ENCODE assay signal across 15 mouse cellular contexts in the genomic region with DNA sequence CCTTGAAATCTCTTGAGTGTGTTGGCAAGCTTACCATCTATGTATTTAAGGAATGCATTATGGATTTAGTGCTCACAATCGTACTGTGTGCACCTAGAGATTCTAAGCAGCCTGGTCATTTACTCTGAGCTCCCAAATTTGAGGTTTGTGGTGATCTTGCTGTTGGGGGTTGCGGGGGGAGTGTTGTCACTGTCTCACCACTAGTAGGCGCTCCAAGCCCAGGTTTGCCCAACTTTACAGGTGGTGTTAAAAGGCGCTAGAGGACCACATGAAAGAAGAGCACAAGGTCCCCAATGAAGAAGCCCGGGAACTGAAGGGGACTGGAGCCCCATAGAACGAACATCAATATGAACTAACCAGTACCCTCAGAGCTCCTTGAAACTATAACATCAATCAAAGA.
"Had no signal": no experiment of that assay in that cellular context is flagged by ENCODE, and none has a peak within 500 bp of the region (broad histone marks: within the 10 kb centered on the region; RNA-seq: fewer than 3 reads in every experiment).

No protein-coding gene starts in this region.

- H3K4me2 ChIP-seq: limb, embryonic 12.5 days; lung, embryonic 15.5 days; midbrain, embryonic 11.5 days; neural tube, embryonic 13.5 days had no signal

- ATAC-seq: inflammation-experienced regulatory T-cells, adult 6 months; midbrain, embryonic 16.5 days had no signal

- H3K27ac ChIP-seq: layer of hippocampus, adult 2 months; limb, embryonic 12.5 days; lung, embryonic 15.5 days; macrophage; neural tube, embryonic 13.5 days had no signal

- DNase-seq: kidney, adult 18-20 months; kidney, postnatal 10 days; kidney, postnatal 4 days; liver; lung, postnatal 14 days; right cerebral cortex, postnatal 25 days had no signal

- H3K27me3 ChIP-seq: limb, embryonic 12.5 days; lung, embryonic 15.5 days; megakaryocyte, embryonic 14.5 days; neural tube, embryonic 13.5 days had no signal

- H3K4me3 ChIP-seq: layer of hippocampus, adult 2 months; limb, embryonic 12.5 days; lung, embryonic 15.5 days; megakaryocyte, embryonic 14.5 days; neural tube, embryonic 13.5 days had no signal

- H3K9ac ChIP-seq: limb, embryonic 12.5 days; lung, embryonic 15.5 days; neural tube, embryonic 13.5 days had no signal

- H3K9me3 ChIP-seq: lung, embryonic 15.5 days had no signal

- H3K36me3 ChIP-seq: limb, embryonic 12.5 days; lung, embryonic 15.5 days; neural tube, embryonic 13.5 days had no signal

- H3K4me1 ChIP-seq: limb, embryonic 12.5 days; lung, embryonic 15.5 days; megakaryocyte, embryonic 14.5 days; neural tube, embryonic 13.5 days had no signal
